Comparison of ENCODE assay signal across 8 mouse cellular contexts in the genomic region with DNA sequence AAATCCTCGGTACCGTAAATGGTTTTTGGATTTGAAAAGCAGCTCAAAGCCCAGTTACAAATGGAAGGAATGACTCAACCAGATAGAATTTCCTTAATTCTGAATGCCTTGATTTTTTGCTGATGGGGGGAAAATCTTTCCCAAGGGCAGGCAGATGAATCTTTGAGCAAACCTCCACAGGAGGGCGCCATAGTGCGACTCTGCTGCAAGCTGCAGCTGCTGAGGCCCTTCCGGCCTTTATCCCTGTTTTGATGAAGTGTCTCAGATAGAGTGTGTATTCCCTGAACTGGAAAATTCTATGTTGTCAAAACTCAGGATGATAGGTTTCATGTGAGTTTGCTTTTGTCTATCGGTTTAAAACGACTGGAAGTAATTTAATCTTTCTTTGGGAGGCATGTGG.
DNase-seq lines count a peak whose midpoint lies in the region; ATAC-seq and TF ChIP-seq lines count a peak whose summit lies in the region.

No protein-coding gene starts in this region.

- peak; percentile 86 for TF ChIP-seq CTCF in kidney, adult 2 months (conservative IDR thresholded peaks at IDR 0.05; ENCODE audit: insufficient read depth, insufficient read length, low read depth, low read length)
- TF ChIP-seq CTCF in bone marrow, adult 2 months (IDR thresholded peaks at IDR 0.05; ENCODE audit: control insufficient read depth, insufficient read depth, low read length) = peak; percentile 64

- H3K9me3 ChIP-seq in kidney, embryonic 15.5 days (replicated peaks) = no peaks in the 10 kb centered on the region
- H3K9me3 ChIP-seq in liver, embryonic 13.5 days (replicated peaks) = no peaks in the 10 kb centered on the region

- H3K4me1 ChIP-seq in kidney, adult 2 months (ENCODE audit: control insufficient read depth, insufficient read depth, low read length) = no peaks in the 10 kb centered on the region
- H3K4me1 ChIP-seq in kidney, embryonic 15.5 days = 0 out of 2 replicates have a peak, but pooled peaks cover under 1% of the 10 kb centered on the region
- H3K4me1 ChIP-seq in bone marrow, adult 2 months (ENCODE audit: control insufficient read depth, insufficient read depth, low read length) = no peaks in the 10 kb centered on the region
- no peaks in the 10 kb centered on the region for H3K4me1 ChIP-seq in liver, embryonic 13.5 days (replicated peaks)

- no peak for ATAC-seq in kidney, embryonic 15.5 days (replicated peaks; ENCODE audit: low FRiP score)
- no peak for ATAC-seq in liver, embryonic 13.5 days (ENCODE audit: low read depth)

- H3K9ac ChIP-seq in kidney, embryonic 15.5 days = no peak overlapping the region
- no peak overlapping the region for H3K9ac ChIP-seq in liver, embryonic 13.5 days

- no peaks in the 10 kb centered on the region for H3K36me3 ChIP-seq in kidney, adult 2 months (ENCODE audit: control insufficient read depth, insufficient read depth, low read length)
- no peaks in the 10 kb centered on the region for H3K36me3 ChIP-seq in kidney, embryonic 15.5 days
- no peaks in the 10 kb centered on the region for H3K36me3 ChIP-seq in liver, embryonic 13.5 days

- H3K4me2 ChIP-seq in kidney, embryonic 15.5 days = no peak overlapping the region
- no peak overlapping the region for H3K4me2 ChIP-seq in liver, embryonic 13.5 days

- no peak for TF ChIP-seq POLR2A in kidney, adult 2 months (IDR thresholded peaks at IDR 0.05; ENCODE audit: low read depth, low read length)
- no peak for TF ChIP-seq POLR2A in bone marrow, adult 2 months (IDR thresholded peaks at IDR 0.05; ENCODE audit: borderline replicate concordance, control insufficient read depth, low read depth, low read length)

- WGBS in kidney, adult 2 months = 24% methylated on average over 7 of the region's 7 CpGs
- WGBS in kidney, embryonic 15.5 days = 23% methylated on average over 7 of the region's 7 CpGs
- 39% methylated on average over 7 of the region's 7 CpGs for WGBS in bone marrow, adult 2 months
- 37% methylated on average over 7 of the region's 7 CpGs for WGBS in liver, embryonic 13.5 days (ENCODE audit: insufficient replicate concordance)

- H3K4me3 ChIP-seq in kidney, adult 2 months (ENCODE audit: insufficient read depth, low read depth, low read length) = no peak overlapping the region
- H3K4me3 ChIP-seq in kidney, embryonic 15.5 days (replicated peaks) = no peak overlapping the region
- no peak overlapping the region for H3K4me3 ChIP-seq in bone marrow, adult 2 months (replicated peaks; ENCODE audit: control insufficient read depth, low read depth, low read length)
- H3K4me3 ChIP-seq in liver, embryonic 13.5 days (replicated peaks) = no peak overlapping the region

- no peaks in the 10 kb centered on the region for H3K27me3 ChIP-seq in kidney, adult 2 months (replicated peaks; ENCODE audit: control insufficient read depth, insufficient read depth, low read length)
- no peaks in the 10 kb centered on the region for H3K27me3 ChIP-seq in kidney, embryonic 15.5 days
- H3K27me3 ChIP-seq in liver, embryonic 13.5 days = no peaks in the 10 kb centered on the region

- DNase-seq in kidney, adult 2 months = peak; percentile 88
- DNase-seq in frontal cortex, adult 2 months (ENCODE audit: extremely low spot score in 1 of 2, low spot score in 1 of 2) = peak; percentile 29 to 91
- peak; percentile 95 for DNase-seq in kidney, postnatal 10 days
- DNase-seq in liver, embryonic 13.5 days = peak; percentile 17
- DNase-seq in retina, postnatal 1 day = peak; percentile 73
- DNase-seq in urinary bladder, adult 2 months (ENCODE audit: low spot score) = peak; percentile 41

- H3K27ac ChIP-seq in kidney, adult 2 months (ENCODE audit: insufficient read depth, low read depth, low read length) = no peak overlapping the region
- H3K27ac ChIP-seq in kidney, embryonic 15.5 days = no peak overlapping the region
- no peak overlapping the region for H3K27ac ChIP-seq in bone marrow, adult 2 months (ENCODE audit: control insufficient read depth, insufficient read depth, low read depth, low read length, poor library complexity)
- no peak overlapping the region for H3K27ac ChIP-seq in liver, embryonic 13.5 days

Comparison
In these comparisons a context has a peak if more than half of its experiments do, and no peak if none do; other contexts are left out.
1. DNase-seq: peak in every context shown above with its lines; median percentile 95 in kidney, postnatal 10 days; 88 in kidney, adult 2 months; 73 in retina, postnatal 1 day; 60 in frontal cortex, adult 2 months; 41 in urinary bladder, adult 2 months; 17 in liver, embryonic 13.5 days.